Mouse (Mus musculus) small intestine, adult 2 months (tissue): ENCODE data around the gene Pcyt1b. TPM values are rescaled to one million over a fixed set of nuclear protein-coding genes. Genes with fewer than 3 reads are reported as not detected.
A peak's percentile ranks its signal among the peaks of the same experiment; 100 is the strongest.

ENCODE experiments used
- H3K27ac ChIP-seq: fragments of 200-500 bp; 2 replicates; pipeline ENCODE4 v1.5.1; 2012; ENCODE audit warnings: low read depth, low read length, control low read depth, inconsistent platforms; ENCODE audit not compliant: insufficient read depth
- H3K27me3 ChIP-seq: fragments of 200-500 bp; 2 replicates; pipeline ENCODE4 v1.6.1; 2012; ENCODE audit warnings: mild to moderate bottlenecking, moderate library complexity, low read length, inconsistent platforms; ENCODE audit not compliant: control insufficient read depth, insufficient read depth
- H3K36me3 ChIP-seq: fragments of 200-500 bp; 2 replicates; pipeline ENCODE4 v1.6.1; 2012; ENCODE audit warnings: mild to moderate bottlenecking, low read length, control low read depth, inconsistent platforms; ENCODE audit not compliant: control insufficient read depth, insufficient read depth
- H3K4me1 ChIP-seq: fragments of 200-500 bp; 2 replicates; pipeline ENCODE4 v1.6.1; 2012; ENCODE audit warnings: low read length, inconsistent platforms, mixed read lengths; ENCODE audit not compliant: control insufficient read depth, insufficient read depth, insufficient read length
- H3K4me3 ChIP-seq: fragments of 200-500 bp; 2 replicates; pipeline ENCODE4 v1.5.1; 2012; ENCODE audit warnings: low read depth, mild to moderate bottlenecking, control low read depth, inconsistent platforms, low read length, moderate library complexity
- CTCF ChIP-seq: fragments of 200-500 bp; IDR thresholded peaks from 2 replicates; pipeline ENCODE4 v1.5.1; 2012; ENCODE audit warnings: low read depth, mild to moderate bottlenecking, control low read depth, inconsistent platforms, low read length, moderate library complexity, mixed read lengths; ENCODE audit not compliant: insufficient replicate concordance, insufficient read length; ENCODE audit errors: extremely low read depth
- POLR2A ChIP-seq: fragments of 200-500 bp; IDR thresholded peaks from 2 replicates; pipeline ENCODE4 v1.6.1; 2012; ENCODE audit warnings: low read depth, mild to moderate bottlenecking, control low read depth, inconsistent platforms, low read length, moderate library complexity
- WGBS: fragments of 180-500 bp; shearing (Covaris S2); methylation state at CpG from one replicate; pipeline ENCODE4 v1.1.7; 2018; 5-methylcytosine and 5-hydroxymethylcytosine counted together
- polyA plus RNA-seq: library from polyadenylated mRNA; depleted of rRNA; stranded (reverse); fragments of >200 nt; gene quantifications from 2 replicates; pipeline ENCODE4 v1.2.3, GENCODE M21; 2012

Pcyt1b gene
- polyA plus RNA-seq, 1 experiment, result 0.05 TPM

DNA sequence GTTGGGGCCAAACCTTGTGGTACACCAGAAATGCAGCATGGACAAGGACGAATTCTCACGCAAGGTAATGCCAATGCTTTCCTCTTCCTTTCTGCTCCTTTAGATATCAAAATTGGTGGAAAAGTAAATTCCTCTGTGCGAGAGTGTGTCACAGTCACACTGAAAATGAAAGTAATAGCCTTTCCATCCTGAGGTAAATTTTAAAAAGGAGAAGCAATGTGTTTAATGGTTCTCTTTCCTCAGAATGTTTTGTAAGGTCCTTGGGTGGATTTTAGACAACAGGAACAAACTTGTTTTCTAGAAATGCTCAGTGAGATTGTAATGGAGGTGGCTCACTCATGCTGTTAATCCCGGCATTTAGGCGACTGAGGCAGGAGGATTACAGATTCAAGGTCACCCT is 490 bp downstream of the Pcyt1b start:
- H3K27me3 ChIP-seq, result no peaks in the 10 kb centered on the region
- no peaks in the 10 kb centered on the region for H3K36me3 ChIP-seq
- TF ChIP-seq POLR2A (no peak), CTCF (no peak)
- H3K4me3 ChIP-seq, result no peak overlapping the region
- 59% methylated on average over 5 of the region's 5 CpGs for WGBS
- H3K27ac ChIP-seq, result no peak overlapping the region
- H3K4me1 ChIP-seq, result no peaks in the 10 kb centered on the region

DNA sequence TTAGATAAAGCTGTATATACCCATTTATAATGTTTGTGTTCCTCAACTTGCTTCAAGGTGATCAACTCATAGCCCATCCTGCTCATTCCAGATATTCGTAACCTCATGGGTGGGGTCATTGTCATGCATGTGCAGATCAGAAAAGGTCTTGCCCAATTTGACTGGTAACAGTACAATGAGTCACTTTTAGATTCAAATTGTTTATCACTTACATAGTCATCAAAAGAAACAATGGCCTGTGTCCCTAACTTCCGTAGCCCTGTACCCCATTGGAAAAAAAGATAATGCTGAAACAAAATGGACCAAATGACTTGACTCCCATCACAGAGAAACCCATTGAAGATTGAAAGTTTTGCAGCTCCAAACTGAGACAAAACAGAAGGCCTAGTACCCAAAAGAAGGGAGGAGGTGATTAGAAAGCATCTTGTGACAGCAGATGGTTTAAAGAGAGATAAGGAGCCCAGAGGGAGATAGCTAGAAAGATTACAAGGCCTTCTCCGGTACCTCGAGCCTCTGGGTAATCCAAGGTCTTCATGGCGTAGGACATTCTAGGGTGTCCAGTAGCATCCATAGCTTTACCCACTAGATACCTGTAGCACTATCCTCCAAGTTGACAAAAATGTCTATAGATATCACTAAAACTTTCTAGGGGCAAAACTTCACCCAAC is 9.4 kb downstream of the Pcyt1b start:
- Histone ChIP-seq H3K36me3 (no peaks in the 10 kb centered on the region), H3K4me3 (no peak overlapping the region), H3K27me3 (no peaks in the 10 kb centered on the region), H3K4me1 (no peaks in the 10 kb centered on the region), H3K27ac (no peak overlapping the region)
- no peak for TF ChIP-seq CTCF
- TF ChIP-seq POLR2A, result no peak
- 88% methylated on average over 5 of the region's 5 CpGs for WGBS

DNA sequence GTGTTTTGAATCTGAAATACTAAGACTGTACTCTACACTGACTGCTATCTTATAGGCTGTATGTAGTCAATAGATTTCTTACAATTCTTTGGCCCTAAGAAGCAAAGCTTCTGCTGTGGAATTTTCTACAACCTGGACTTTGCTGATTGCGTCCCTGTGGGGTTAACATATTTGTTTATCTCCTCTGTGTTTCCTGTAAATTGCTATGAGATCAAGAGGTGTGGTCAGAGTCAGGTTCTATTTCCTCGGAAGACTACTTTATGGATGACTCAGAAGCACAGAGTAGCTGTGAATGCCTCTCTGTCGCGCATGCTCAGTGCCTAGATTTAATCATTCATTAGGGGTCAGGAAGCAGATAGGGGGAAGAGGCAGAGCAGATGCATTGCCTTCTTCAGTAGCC is 10.1 kb downstream of the Pcyt1b start:
- Histone ChIP-seq H3K36me3 (no peaks in the 10 kb centered on the region), H3K4me1 (no peaks in the 10 kb centered on the region), H3K27me3 (no peaks in the 10 kb centered on the region), H3K4me3 (no peak overlapping the region), H3K27ac (no peak overlapping the region)
- 41% methylated on average over 4 of the region's 4 CpGs for WGBS
- TF ChIP-seq POLR2A (no peak), CTCF (no peak)

DNA sequence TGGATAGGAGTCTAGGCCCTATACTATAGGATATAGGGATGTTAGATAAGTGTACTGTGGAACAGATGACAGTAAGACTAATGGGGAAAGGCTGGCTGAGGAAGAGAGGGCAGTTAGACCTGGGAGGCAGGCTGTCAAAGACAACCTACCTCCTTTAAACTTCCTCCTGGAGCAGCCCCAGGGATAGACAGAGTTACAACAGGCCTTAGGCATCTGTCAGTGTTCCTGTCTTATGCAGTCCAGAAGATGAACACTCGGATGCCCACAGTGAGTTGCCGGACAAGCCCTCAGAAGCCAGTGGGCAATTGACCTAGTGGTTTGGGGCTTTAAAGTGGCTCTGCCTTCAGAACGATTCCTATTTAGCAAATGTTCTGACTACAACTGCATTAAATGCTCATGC is 19.8 kb downstream of the Pcyt1b start:
- WGBS, result 50% methylated on average over 3 of the region's 3 CpGs
- Histone ChIP-seq H3K4me3 (no peak overlapping the region), H3K27ac (no peak overlapping the region)

DNA sequence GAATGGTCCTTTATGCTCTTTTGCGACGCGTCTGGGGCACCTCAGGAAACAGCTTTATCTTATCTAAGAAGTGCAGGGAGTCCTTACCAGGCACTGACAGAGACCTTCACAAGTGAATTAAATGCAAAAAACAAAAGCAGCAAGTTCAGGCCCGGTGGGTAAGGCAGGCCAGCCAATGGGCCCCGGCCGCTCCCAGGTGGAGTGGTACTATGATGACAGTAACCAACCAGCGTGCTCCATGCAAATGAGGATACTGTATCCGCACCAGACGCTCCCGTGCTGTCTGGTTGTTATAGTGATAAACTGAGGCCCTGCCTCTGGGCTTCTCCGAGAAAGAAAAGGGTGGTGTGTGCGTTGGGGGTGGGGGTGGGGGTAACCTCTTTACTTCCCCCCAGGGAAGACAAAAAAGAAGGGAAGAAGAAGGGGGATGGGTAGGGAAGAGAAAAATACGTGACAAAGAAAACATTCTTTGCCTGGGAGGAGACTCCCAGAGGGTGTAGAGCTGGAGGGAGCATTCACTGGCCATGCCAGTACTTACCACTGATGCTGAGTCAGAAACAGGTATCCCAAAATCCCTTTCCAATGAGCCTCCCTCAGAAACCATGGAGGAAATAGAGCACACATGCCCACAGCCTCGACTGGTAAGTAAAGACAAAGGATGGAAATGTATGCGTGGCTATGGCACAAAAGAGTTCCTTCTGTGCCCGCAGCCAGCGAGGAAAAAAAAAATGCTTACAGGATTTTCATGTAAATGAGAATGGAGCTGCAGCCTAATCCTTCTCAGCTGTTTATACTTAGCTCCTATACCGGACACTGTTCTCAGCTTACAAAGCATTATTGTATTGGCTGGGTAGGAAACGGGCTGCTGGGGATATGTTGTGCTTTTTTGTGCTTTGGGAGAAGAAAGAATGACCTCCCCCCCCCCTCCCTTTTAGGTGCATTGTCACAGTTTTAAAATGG is 20.5 kb downstream of the Pcyt1b start:
- no peaks in the 10 kb centered on the region for H3K36me3 ChIP-seq
- 10% methylated on average over 19 of the region's 19 CpGs for WGBS
- no peak overlapping the region for H3K27ac ChIP-seq
- no peak for TF ChIP-seq POLR2A
- TF ChIP-seq CTCF, result no peak
- peak overlapping the region; percentile 10; the same call in 1 of the 2 replicates for H3K4me3 ChIP-seq
- no peaks in the 10 kb centered on the region; the same call in 1 of the 2 replicates for H3K4me1 ChIP-seq
- H3K27me3 ChIP-seq, result no peaks in the 10 kb centered on the region

More for the DNA sequence above, 19.8 kb downstream of the Pcyt1b start:
- TF ChIP-seq POLR2A, result no peak
- TF ChIP-seq CTCF, result no peak
- no peaks in the 10 kb centered on the region for H3K36me3 ChIP-seq
- H3K4me1 ChIP-seq, result no peaks in the 10 kb centered on the region; the same call in 1 of the 2 replicates
- H3K27me3 ChIP-seq, result no peaks in the 10 kb centered on the region

DNA sequence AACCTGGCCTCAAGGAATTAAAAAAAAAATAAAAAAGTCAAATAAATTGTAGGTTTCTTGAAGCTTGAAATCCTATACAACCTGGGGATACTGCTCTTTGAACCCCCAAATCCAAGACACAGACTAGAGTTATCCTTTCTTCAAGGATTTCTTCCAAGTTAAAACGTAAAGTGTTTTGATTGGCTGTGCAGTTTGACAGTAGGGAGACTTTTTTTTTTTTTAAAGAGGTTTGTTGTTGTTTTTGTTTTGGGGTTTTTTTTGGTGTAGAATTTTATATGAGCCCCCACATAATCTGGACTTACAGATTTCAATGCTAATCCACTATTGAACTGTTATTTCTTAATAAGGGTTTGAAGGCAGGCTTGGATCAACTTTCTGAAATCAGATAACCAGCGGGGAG is 21.6 kb downstream of the Pcyt1b start:
- Histone ChIP-seq H3K27me3 (no peaks in the 10 kb centered on the region), H3K36me3 (no peaks in the 10 kb centered on the region), H3K27ac (no peak overlapping the region), H3K4me1 (no peaks in the 10 kb centered on the region; the same call in 1 of the 2 replicates), H3K4me3 (no peak overlapping the region)
- TF ChIP-seq POLR2A (no peak), CTCF (no peak)
- 76% methylated on average over 2 of the region's 2 CpGs for WGBS

DNA sequence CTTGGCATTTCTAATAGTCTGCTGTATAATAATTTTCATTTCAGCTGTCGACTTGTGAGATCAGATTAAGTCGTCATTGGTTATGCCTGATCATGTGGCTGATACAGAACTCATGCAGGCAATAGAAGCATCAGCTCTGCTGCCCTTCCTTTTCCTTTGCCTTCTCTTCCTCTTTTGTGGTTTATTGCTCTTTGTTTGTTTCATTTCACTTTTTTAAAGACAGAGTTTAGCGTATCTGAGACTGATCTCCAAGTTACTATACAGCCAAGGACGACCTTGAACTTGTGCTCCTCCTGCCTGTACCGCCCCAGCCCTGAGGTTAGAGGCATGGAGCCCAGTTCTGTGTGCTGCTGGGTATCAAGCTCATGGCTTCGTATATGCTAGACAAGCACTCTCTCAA is 34.6 kb downstream of the Pcyt1b start:
- H3K4me1 ChIP-seq, result no peaks in the 10 kb centered on the region
- no peaks in the 10 kb centered on the region for H3K36me3 ChIP-seq
- no peak overlapping the region for H3K27ac ChIP-seq
- TF ChIP-seq CTCF, result no peak
- no peak for TF ChIP-seq POLR2A
- 58% methylated on average over 6 of the region's 6 CpGs for WGBS
- no peak overlapping the region for H3K4me3 ChIP-seq
- H3K27me3 ChIP-seq, result no peaks in the 10 kb centered on the region
